Comparison of ENCODE assay signal across 28 mouse cellular contexts in the genomic region with DNA sequence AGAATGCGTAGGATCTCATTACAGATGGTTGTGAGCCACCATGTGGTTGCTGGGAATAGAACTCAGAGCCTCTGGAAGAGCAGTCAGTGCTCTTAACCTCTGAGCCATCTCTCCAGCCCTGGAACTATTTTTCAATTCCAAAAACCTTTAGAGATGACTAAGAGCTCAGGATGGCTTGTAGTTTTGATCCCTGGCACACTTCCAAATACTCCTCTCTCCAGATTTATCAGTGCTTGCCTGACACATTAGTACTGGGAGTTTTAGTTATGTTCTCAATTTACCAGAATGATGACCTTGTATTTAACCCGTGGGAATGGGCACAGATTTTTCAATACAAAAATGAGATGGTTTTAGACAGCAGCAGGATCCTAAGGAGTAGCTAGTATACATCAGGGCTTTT. TPM values are rescaled to one million over a fixed set of nuclear protein-coding genes. Genes with fewer than 3 reads are reported as not detected.
"Had no signal": no experiment of that assay in that cellular context is flagged by ENCODE, and none has a peak within 500 bp of the region (broad histone marks: within the 10 kb centered on the region; RNA-seq: fewer than 3 reads in every experiment).

No protein-coding gene starts in this region.

- H3K4me2 ChIP-seq: liver, embryonic 13.5 days had no signal

- H3K9me3 ChIP-seq: liver, embryonic 13.5 days had no signal

- H3K9ac ChIP-seq: liver, embryonic 13.5 days had no signal

- H3K27ac ChIP-seq: left cerebral cortex, adult 2 months; liver, embryonic 13.5 days; stomach, postnatal 0 days had no signal

- DNase-seq: kidney, adult 18-20 months; kidney, adult 9 months; kidney, postnatal 14 days; kidney, postnatal 4 days; layer of hippocampus, postnatal 36 days; liver, embryonic 13.5 days; lung, adult 2 months; lung, postnatal 14 days; lung, postnatal 4 days; midbrain, embryonic 14.5 days; right cerebral cortex, adult 18-20 months; right cerebral cortex, postnatal 14 days; right cerebral cortex, postnatal 4 days; thymus, postnatal 25 days had no signal

- H3K4me1 ChIP-seq: liver, embryonic 13.5 days had no signal

- H3K4me3 ChIP-seq: left cerebral cortex, adult 2 months; liver, embryonic 13.5 days had no signal

- H3K27me3 ChIP-seq: liver, embryonic 13.5 days had no signal

RNA-seq across cellular contexts. Expression of a gene that starts 24.1 kb away (rescaled TPM):
- total RNA-seq: layer of hippocampus, adult 8-10 months; layer of hippocampus, postnatal 10 days; layer of hippocampus, postnatal 36 days; left cerebral cortex, adult 2 months; left cerebral cortex, postnatal 10 days; left cerebral cortex, postnatal 36 days; megakaryocyte progenitor cell, adult 5-6 weeks; midbrain, postnatal 0 days had no signal
- polyA plus RNA-seq: kidney, embryonic 16.5 days; limb, embryonic 11.5 days; lung, embryonic 16.5 days; midbrain, embryonic 14.5 days; midbrain, postnatal 0 days; neural tube, embryonic 11.5 days; neural tube, embryonic 14.5 days; stomach, embryonic 14.5 days had no signal
